Mouse (Mus musculus) embryonic facial prominence, embryonic 14.5 days (tissue): ENCODE measurements around the gene Cenpb. TPM values are rescaled to one million over a fixed set of nuclear protein-coding genes. Genes with fewer than 3 reads are reported as not detected.
A peak's percentile ranks its signal among the peaks of the same experiment; 100 is the strongest.

Experiments
- ATAC-seq: fragments of 200-750 bp; cut with Nextera tagmentation; 2 replicates; pipeline ENCODE4 v1.8.0; 2017; ENCODE audit warnings: low read depth, moderate number of reproducible peaks, moderate TSS enrichment
- DNase-seq: peaks from one replicate; pipeline ENCODE4 v3.0.0-alpha.2; 2015; ENCODE audit warnings: low spot score
- H3K27ac ChIP-seq: fragments of 300-500 bp; sonication (generic); replicated peaks from 2 replicates; pipeline ENCODE4 v1.5.1; 2014; ENCODE audit warnings: low read depth, mild to moderate bottlenecking, low read length, moderate library complexity
- H3K27me3 ChIP-seq: fragments of 300-500 bp; sonication (generic); replicated peaks from 2 replicates; pipeline ENCODE4 v1.6.1; 2014; ENCODE audit warnings: low read length; ENCODE audit not compliant: control insufficient read depth, insufficient read depth
- H3K36me3 ChIP-seq: fragments of 300-500 bp; sonication (generic); 2 replicates; pipeline ENCODE4 v1.6.1; 2014; ENCODE audit warnings: low read length, mixed read lengths; ENCODE audit not compliant: control insufficient read depth, insufficient read depth
- H3K4me1 ChIP-seq: fragments of 300-500 bp; sonication (generic); 2 replicates; pipeline ENCODE4 v1.6.1; 2014; ENCODE audit warnings: antibody characterized with exemption, low read length; ENCODE audit not compliant: control insufficient read depth, insufficient read depth
- H3K4me2 ChIP-seq: fragments of 300-500 bp; sonication (generic); 2 replicates; pipeline ENCODE4 v1.6.1; 2014; ENCODE audit warnings: low read depth, mild to moderate bottlenecking, low read length, moderate library complexity, mixed read lengths
- H3K4me3 ChIP-seq: fragments of 300-500 bp; sonication (generic); 2 replicates; pipeline ENCODE4 v1.5.1; 2014; ENCODE audit warnings: low read depth, mild to moderate bottlenecking, low read length
- H3K9ac ChIP-seq: fragments of 300-500 bp; sonication (generic); 2 replicates; pipeline ENCODE4 v1.6.1; 2014; ENCODE audit warnings: low read depth, mild to moderate bottlenecking, low read length, moderate library complexity, mixed read lengths
- H3K9me3 ChIP-seq: fragments of 300-500 bp; sonication (generic); 2 replicates; pipeline ENCODE4 v1.6.1; 2016; ENCODE audit warnings: low read length; ENCODE audit not compliant: control insufficient read depth
- WGBS: fragments of 180-500 bp; shearing (Covaris S2); extraction: QIAGEN DNeasy Blood & Tissue Kit; methylation state at CpG from one replicate; pipeline ENCODE4 v1.1.7; 2014; 5-methylcytosine and 5-hydroxymethylcytosine counted together
- polyA plus RNA-seq: library from polyadenylated mRNA; unstranded; fragments of >200 nt; fragmentation: Nextera tagmentation; extraction: Ambion mirVana; gene quantifications from 2 replicates; pipeline ENCODE4 v1.2.1, GENCODE M21; 2014

The Cenpb gene
- polyA plus RNA-seq, 1 experiment from 2014 or later = 10.6 TPM

DNA sequence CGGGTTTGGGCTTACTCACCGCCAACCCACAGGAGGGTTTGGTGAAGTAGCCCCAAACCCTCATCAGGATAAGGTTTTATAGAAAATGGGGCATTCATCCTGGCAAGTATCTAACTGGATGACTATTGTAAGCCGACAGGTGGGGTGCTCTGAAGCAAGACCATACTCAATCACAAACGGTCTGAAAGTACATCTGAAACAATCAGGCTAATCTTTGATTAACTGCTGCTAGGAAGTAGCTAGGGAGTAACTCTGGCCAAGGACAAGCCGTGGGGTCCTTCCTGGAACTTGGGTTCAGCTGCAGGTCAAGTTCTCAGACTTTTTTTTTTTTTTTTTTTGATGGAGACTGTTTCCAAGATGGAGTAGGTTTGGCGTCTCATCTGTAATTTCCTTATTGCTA is 11.9 kb downstream of the Cenpb start:
- Histone ChIP-seq H3K36me3 (no peaks in the 10 kb centered on the region), H3K27ac (no peak overlapping the region), H3K4me1 (peaks cover 11% of the 10 kb centered on the region; the same call in 1 of the 2 replicates), H3K4me3 (no peak overlapping the region), H3K4me2 (no peak overlapping the region), H3K27me3 (peaks cover 27% of the 10 kb centered on the region), H3K9ac (no peak overlapping the region), H3K9me3 (no peaks in the 10 kb centered on the region)
- no peak for ATAC-seq
- DNase-seq = no peak
- WGBS = 79% methylated on average over 6 of the region's 6 CpGs

DNA sequence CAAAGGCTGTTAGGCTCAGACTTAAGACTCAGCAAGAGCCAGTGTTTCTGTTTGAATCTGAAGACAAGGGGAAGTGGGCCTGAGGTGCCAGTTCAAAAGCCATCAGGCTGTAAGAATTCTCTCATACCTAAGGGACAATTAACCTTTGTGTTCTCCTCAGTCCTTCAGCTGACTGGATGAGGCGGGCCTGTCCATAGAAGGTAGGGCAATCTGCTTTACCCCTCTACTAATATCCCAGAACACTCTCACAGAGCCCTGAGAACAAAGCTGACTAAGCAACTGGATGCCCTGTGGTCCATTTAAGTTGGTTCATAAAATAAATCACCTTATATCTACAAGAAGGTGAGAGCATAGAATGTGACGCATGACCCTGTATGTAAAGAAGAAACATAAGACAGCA is 13.7 kb downstream of the Cenpb start:
- ATAC-seq = no peak
- no peak overlapping the region for H3K4me2 ChIP-seq
- H3K27me3 ChIP-seq = peaks cover 8% of the 10 kb centered on the region
- 80% methylated on average over 2 of the region's 2 CpGs for WGBS
- H3K9ac ChIP-seq = no peak overlapping the region
- no peaks in the 10 kb centered on the region for H3K36me3 ChIP-seq
- H3K9me3 ChIP-seq = no peaks in the 10 kb centered on the region
- H3K4me1 ChIP-seq = peaks cover 8% of the 10 kb centered on the region; the same call in 1 of the 2 replicates
- DNase-seq = no peak
- no peak overlapping the region for H3K27ac ChIP-seq
- H3K4me3 ChIP-seq = no peak overlapping the region

GRCm38 (mm10) chr2:131163924-131164323 is 15.9 kb downstream of the Cenpb start:
- DNase-seq = no peak
- Histone ChIP-seq H3K27me3 (no peaks in the 10 kb centered on the region), H3K4me2 (no peak overlapping the region), H3K4me3 (no peak overlapping the region), H3K36me3 (no peaks in the 10 kb centered on the region), H3K9me3 (no peaks in the 10 kb centered on the region), H3K27ac (peak overlapping the region; percentile 36; the same call in 1 of the 2 replicates), H3K4me1 (peaks cover 10% of the 10 kb centered on the region), H3K9ac (peak overlapping the region; percentile 15; the same call in 1 of the 2 replicates)
- ATAC-seq = no peak
- 67% methylated on average over 7 of the region's 7 CpGs for WGBS

DNA sequence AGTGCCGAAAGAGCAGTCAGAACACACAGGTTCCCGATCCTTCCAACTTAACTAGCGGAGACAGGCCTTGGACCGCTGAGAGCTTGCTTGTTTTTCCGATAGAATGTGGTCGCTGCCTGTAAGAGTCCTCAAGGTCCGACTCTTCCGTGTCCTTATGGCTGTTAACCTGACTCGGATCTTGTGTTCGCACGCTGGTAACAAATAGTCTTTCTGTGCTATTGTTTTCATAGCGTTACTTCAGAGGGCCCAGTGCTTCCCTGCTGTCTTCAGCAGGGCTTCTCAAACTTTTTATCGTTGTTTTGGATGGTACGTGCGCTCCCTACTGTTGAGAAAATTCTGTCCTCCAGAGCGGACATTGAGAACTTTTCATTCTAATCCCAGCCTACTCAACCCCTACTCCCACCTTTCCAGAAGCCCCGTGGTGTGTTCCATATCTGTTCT is 19.2 kb downstream of the Cenpb start:
- peak; percentile 81 for DNase-seq
- ATAC-seq = peak; percentile 12
- under 1% methylated on average over 17 of the region's 17 CpGs for WGBS

DNA sequence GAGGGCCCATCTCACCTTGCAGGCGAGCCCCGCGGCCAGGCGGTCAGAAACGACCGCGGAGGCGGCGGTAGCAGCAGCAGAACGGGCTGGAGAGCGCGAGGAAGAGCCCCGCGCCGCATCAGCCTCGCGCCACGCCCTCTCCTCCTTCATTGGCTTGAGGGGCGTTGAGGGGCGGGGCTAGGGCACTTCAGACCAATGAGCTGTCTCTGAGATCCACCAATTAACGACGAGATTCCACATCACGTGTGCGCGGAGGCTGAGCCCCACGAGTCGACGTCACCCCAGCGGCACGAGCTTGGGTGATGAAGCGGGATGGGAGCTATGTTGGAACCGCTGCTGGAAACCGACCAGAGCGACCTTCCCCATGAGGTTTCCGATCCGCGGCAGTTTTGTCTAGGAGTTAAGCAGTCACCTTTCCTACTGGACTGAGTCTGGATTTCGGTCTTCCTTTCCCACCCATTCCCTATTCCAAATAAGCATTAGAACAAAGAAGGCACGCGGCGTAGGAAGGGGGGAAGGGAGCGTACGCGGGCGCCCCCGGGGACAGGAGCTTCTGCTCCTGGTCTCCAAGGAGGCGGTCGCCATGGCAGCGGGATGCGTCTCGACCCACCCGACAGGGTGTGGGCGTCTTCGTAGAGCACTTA is 19.8 kb downstream of the Cenpb start, which contains the start of gene 1700037H04Rik:
Gene 1700037H04Rik, minus strand, starts transcription at position 144 of the 644 bp plus-strand sequence.
- H3K36me3 ChIP-seq = peaks cover 11% of the 10 kb centered on the region; the same call in 1 of the 2 replicates
- under 1% methylated on average over 40 of the region's 54 CpGs for WGBS
- H3K27ac ChIP-seq = peak within 1 kb of the TSS; percentile 90
- peak within 1 kb of the TSS; percentile 94 for H3K4me2 ChIP-seq
- peak within 1 kb of the TSS; percentile 79 for H3K9ac ChIP-seq
- ATAC-seq (peak; percentile 96), DNase-seq (peak; percentile 100)
- no peaks in the 10 kb centered on the region for H3K9me3 ChIP-seq
- no peaks in the 10 kb centered on the region for H3K27me3 ChIP-seq
- peak within 1 kb of the TSS; percentile 53 for H3K4me3 ChIP-seq
- peaks cover 16% of the 10 kb centered on the region for H3K4me1 ChIP-seq

More for the DNA sequence above, 19.2 kb downstream of the Cenpb start:
- Histone ChIP-seq H3K4me3 (peak overlapping the region; percentile 53), H3K27me3 (no peaks in the 10 kb centered on the region), H3K27ac (peak overlapping the region; percentile 90), H3K9me3 (no peaks in the 10 kb centered on the region), H3K4me2 (peak overlapping the region; percentile 89), H3K4me1 (peaks cover 16% of the 10 kb centered on the region), H3K36me3 (peaks cover 5% of the 10 kb centered on the region; the same call in 1 of the 2 replicates), H3K9ac (peak overlapping the region; percentile 79)

- Histone ChIP-seq H3K27ac (peak overlapping the region; percentile 40), H3K9ac (peak overlapping the region; percentile 66), H3K36me3 (peaks cover 15% of the 10 kb centered on the region; the same call in 1 of the 2 replicates), H3K4me1 (peaks cover 16% of the 10 kb centered on the region), H3K27me3 (no peaks in the 10 kb centered on the region), H3K4me2 (peak overlapping the region; percentile 94), H3K9me3 (no peaks in the 10 kb centered on the region), H3K4me3 (peak overlapping the region; percentile 53)
- DNase-seq (peak; percentile 45), ATAC-seq (peak; percentile 28)
- WGBS = 0% methylated on average over 14 of the region's 18 CpGs
These were observed 20.4 kb downstream of the Cenpb start for GRCm38 (mm10) chr2:131159491-131159910.

DNA sequence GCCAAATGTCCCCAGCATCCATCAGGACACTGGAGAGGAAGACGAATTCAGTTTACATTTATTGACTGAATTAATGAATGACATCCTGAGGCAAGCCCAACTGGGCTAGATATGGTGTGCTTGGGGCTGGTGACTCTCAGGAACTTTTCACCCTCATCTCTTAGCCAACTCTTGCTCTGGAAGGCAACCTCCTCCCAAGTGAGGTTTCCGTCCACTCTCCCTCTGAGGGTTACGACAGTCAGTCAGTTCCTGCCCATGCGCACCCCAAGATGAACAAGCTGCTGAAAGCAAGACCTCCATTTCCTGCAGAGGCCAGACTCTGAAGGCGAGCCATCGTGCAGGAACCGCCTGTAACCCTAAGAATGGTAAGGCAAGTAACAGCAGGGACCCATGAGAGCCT is 22.9 kb downstream of the Cenpb start:
- no peak overlapping the region for H3K4me3 ChIP-seq
- H3K9me3 ChIP-seq = no peaks in the 10 kb centered on the region
- DNase-seq (no peak), ATAC-seq (no peak)
- 94% methylated on average over 7 of the region's 7 CpGs for WGBS
- no peaks in the 10 kb centered on the region for H3K27me3 ChIP-seq
- H3K4me1 ChIP-seq = peaks cover 13% of the 10 kb centered on the region
- H3K36me3 ChIP-seq = peaks cover 22% of the 10 kb centered on the region
- H3K9ac ChIP-seq = no peak overlapping the region
- H3K4me2 ChIP-seq = no peak overlapping the region
- no peak overlapping the region for H3K27ac ChIP-seq

DNA sequence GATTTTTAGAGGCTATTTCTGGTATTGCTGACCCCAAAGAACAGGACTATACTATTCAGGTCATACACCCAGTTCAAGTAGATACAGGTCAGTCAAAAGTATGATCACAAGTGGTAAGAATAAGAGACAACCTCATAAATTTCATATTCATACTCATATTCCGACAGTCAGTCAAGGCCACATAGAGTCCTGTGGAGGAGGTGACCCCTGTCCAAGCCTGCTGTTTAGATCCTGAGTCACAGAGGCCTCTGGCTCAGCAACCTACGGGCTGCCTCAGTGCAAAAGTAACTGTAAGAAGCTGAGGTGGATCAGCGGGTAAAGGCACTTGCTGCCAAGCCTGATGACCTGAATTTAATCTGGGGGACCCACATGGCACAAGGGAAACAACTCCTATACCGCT is 25.8 kb downstream of the Cenpb start:
- H3K27me3 ChIP-seq = no peaks in the 10 kb centered on the region
- H3K27ac ChIP-seq = no peak overlapping the region
- no peak overlapping the region for H3K4me3 ChIP-seq
- no peaks in the 10 kb centered on the region for H3K9me3 ChIP-seq
- DNase-seq (no peak), ATAC-seq (no peak)
- 92% methylated on average over 4 of the region's 4 CpGs for WGBS
- H3K4me2 ChIP-seq = no peak overlapping the region
- peaks cover 7% of the 10 kb centered on the region; the same call in 1 of the 2 replicates for H3K4me1 ChIP-seq
- no peak overlapping the region for H3K9ac ChIP-seq
- H3K36me3 ChIP-seq = peaks cover 30% of the 10 kb centered on the region
